Mouse (Mus musculus): ENCODE data around the gene Ptges. TPM values are rescaled to one million over a fixed set of nuclear protein-coding genes. Genes with fewer than 3 reads are reported as not detected.

Ptges gene
- total RNA-seq, 2 experiments from 2014 or later: 12.5 TPM; not detected in 1

- no peak for ATAC-seq (replicated peaks; ENCODE audit: low FRiP score, poor library complexity, severe bottlenecking)
Measured at GRCm38 (mm10) chr2:30864968-30865381, 64.7 kb downstream of the Ptges start.

GRCm38 (mm10) chr2:30863574-30863973, 66.1 kb downstream of the Ptges start:
- ATAC-seq (replicated peaks; ENCODE audit: low FRiP score, poor library complexity, severe bottlenecking): no peak

GRCm38 (mm10) chr2:30862081-30862480, 67.6 kb downstream of the Ptges start:
- ATAC-seq (replicated peaks; ENCODE audit: low FRiP score, poor library complexity, severe bottlenecking): no peak

DNA sequence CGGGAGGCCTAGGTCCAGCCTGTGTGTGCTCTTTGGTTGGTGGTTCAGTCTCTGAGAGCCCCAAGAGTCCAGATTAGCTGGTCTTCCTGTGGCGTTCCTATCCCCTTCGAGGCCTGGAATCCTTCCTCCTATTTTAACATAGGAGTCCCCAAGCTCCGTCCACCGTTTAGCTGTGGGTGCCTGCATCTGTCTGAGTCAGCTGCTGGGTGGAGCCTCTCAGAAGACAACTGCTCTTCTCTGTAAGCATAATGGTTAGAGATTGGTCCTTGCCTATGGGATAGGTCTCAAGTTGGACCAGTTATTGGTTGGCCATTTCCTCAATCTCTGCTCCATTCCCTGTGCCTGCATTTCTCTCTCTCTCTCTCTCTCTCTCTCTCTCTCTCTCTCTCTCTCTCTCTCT, 69.9 kb downstream of the Ptges start:
- no peak for ATAC-seq (replicated peaks; ENCODE audit: low FRiP score, poor library complexity, severe bottlenecking)

GRCm38 (mm10) chr2:30857076-30857475, 72.6 kb downstream of the Ptges start:
- no peak for ATAC-seq (replicated peaks; ENCODE audit: low FRiP score, poor library complexity, severe bottlenecking)

- ATAC-seq (replicated peaks; ENCODE audit: low FRiP score, poor library complexity, severe bottlenecking): no peak
Measured at GRCm38 (mm10) chr2:30852771-30853313, 76.8 kb downstream of the Ptges start.

DNA sequence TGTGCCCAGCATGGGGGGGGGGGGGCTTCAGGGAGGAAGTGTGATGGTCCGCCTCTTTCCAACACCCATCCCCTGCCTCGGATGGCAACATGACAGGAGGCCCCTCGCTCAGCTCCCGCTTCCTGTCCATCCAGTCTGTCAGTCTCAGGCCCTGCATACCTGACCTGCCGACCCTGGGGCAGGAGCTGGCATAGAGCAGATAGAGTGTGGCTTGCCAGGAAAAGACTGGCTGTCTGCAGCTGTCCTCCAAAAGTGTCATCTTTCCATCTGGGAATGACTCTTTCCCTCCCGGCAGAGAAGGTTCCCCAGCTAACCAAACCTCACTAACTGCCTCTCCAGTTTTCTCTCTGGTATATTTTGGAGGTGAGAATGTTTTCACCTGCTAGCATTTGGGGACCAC, 79.1 kb downstream of the Ptges start:
- no peak for ATAC-seq (replicated peaks; ENCODE audit: low FRiP score, poor library complexity, severe bottlenecking)

- no peak for ATAC-seq (replicated peaks; ENCODE audit: low FRiP score, poor library complexity, severe bottlenecking)
Measured at GRCm38 (mm10) chr2:30848184-30848583, 81.5 kb downstream of the Ptges start.

DNA sequence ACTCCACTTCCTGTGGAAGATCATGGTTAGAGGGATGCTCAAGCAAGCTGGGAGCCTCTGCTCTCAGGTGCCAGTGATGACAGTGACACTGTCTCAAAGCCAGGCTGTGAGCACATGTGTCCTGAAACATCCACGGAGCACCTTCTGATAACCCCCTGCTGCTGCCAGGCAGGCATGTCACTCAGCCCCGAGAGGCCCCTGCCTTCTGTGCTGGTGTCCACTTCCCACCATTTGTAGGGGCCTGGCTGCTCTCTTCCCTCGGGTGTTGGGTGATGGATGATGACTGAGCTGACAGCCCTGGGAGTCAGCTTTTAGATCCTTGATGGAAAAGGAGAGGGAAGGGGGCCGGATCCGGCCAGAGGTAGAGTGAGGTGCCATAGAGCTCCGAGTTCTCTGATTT, 82.9 kb downstream of the Ptges start:
- ATAC-seq (replicated peaks; ENCODE audit: low FRiP score, poor library complexity, severe bottlenecking): no peak

DNA sequence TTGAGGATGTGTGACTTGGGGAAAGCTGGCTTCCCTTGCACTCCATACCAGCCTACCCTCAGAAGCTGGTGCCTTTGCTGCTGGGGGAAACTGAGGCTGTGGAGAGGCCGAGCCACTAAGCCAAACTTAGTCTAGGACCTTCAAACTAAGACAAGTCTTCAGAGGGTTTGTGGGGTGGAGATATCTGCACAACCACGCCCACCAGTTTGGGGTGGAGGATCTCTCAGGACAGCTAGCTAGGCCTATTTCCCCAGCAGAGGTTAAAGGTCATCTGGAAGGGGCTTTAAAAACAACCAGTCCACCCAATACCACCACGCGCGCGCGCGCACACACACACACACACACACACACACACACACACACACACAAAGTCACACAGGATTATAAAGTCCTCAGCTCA, 83.4 kb downstream of the Ptges start:
- no peak for ATAC-seq (replicated peaks; ENCODE audit: low FRiP score, poor library complexity, severe bottlenecking)

GRCm38 (mm10) chr2:30845152-30846070, 84.3 kb downstream of the Ptges start:
- no peak for ATAC-seq (replicated peaks; ENCODE audit: low FRiP score, poor library complexity, severe bottlenecking)

GRCm38 (mm10) chr2:30842615-30843014, 87.0 kb downstream of the Ptges start:
- ATAC-seq (replicated peaks; ENCODE audit: low FRiP score, poor library complexity, severe bottlenecking): no peak

Other genes with a start within 250 kb of the Ptges start
- gene 1700001O22Rik, start 126.2 kb downstream of the Ptges start, total RNA-seq (2015; ENCODE audit: low replicate concordance): not detected in 2 replicates
- not detected in 2 replicates for gene 1700001O22Rik, start 126.2 kb downstream of the Ptges start, total RNA-seq (2017; ENCODE audit: low replicate concordance)
- gene Ntmt1, start 122.0 kb downstream of the Ptges start, total RNA-seq (2015; ENCODE audit: low replicate concordance): 1.7 and 2.2 TPM in 2 replicates
- gene Ntmt1, start 122.0 kb downstream of the Ptges start, total RNA-seq (2017; ENCODE audit: low replicate concordance): 4.0 TPM in 1 of 2 replicates, not detected in the other
- 39.8 and 43.6 TPM in 2 replicates for gene Asb6, start 99.5 kb downstream of the Ptges start, total RNA-seq (2015; ENCODE audit: low replicate concordance)
- gene Asb6, start 99.5 kb downstream of the Ptges start, total RNA-seq (2017; ENCODE audit: low replicate concordance): 61.4 and 62.3 TPM in 2 replicates
- gene Prrx2, start 94.9 kb downstream of the Ptges start, total RNA-seq (2015; ENCODE audit: low replicate concordance): not detected in 2 replicates
- 0.77 TPM in 1 of 2 replicates, not detected in the other for gene Prrx2, start 94.9 kb downstream of the Ptges start, total RNA-seq (2017; ENCODE audit: low replicate concordance)
- 18.0 TPM in 2 replicates for gene Tor1b, start 23.1 kb upstream of the Ptges start, total RNA-seq (2015; ENCODE audit: low replicate concordance)
- 17.2 and 25.7 TPM in 2 replicates for gene Tor1b, start 23.1 kb upstream of the Ptges start, total RNA-seq (2017; ENCODE audit: low replicate concordance)
- gene Tor1a, start 38.1 kb upstream of the Ptges start, total RNA-seq (2015; ENCODE audit: low replicate concordance): 15.9 and 24.7 TPM in 2 replicates
- gene Tor1a, start 38.1 kb upstream of the Ptges start, total RNA-seq (2017; ENCODE audit: low replicate concordance): 42.1 and 45.1 TPM in 2 replicates
- gene BC005624, start 52.3 kb upstream of the Ptges start, total RNA-seq (2015; ENCODE audit: low replicate concordance): 13.0 and 15.5 TPM in 2 replicates
- gene BC005624, start 52.3 kb upstream of the Ptges start, total RNA-seq (2017; ENCODE audit: low replicate concordance): 17.6 and 30.4 TPM in 2 replicates
- 5.0 TPM in 1 of 2 replicates, not detected in the other for gene Usp20, start 52.4 kb upstream of the Ptges start, total RNA-seq (2015; ENCODE audit: low replicate concordance)
- 0.64 TPM in 1 of 2 replicates, not detected in the other for gene Usp20, start 52.4 kb upstream of the Ptges start, total RNA-seq (2017; ENCODE audit: low replicate concordance)
- gene Fnbp1, start 212.1 kb upstream of the Ptges start, total RNA-seq (2015; ENCODE audit: low replicate concordance): 3.8 and 19.1 TPM in 2 replicates
- gene Fnbp1, start 212.1 kb upstream of the Ptges start, total RNA-seq (2017; ENCODE audit: low replicate concordance): 5.8 and 9.1 TPM in 2 replicates
- gene Gpr107, start 222.5 kb upstream of the Ptges start, total RNA-seq (2015; ENCODE audit: low replicate concordance): 15.1 and 24.7 TPM in 2 replicates
- 6.4 and 8.9 TPM in 2 replicates for gene Gpr107, start 222.5 kb upstream of the Ptges start, total RNA-seq (2017; ENCODE audit: low replicate concordance)